Mouse (Mus musculus): ENCODE results near the gene Cep131. TPM values are rescaled to one million over a fixed set of nuclear protein-coding genes. Genes with fewer than 3 reads are reported as not detected.

Cep131 gene
- total and polyA plus RNA-seq, 3 experiments: 2.3 to 20.9 (median 10.2) TPM

DNA sequence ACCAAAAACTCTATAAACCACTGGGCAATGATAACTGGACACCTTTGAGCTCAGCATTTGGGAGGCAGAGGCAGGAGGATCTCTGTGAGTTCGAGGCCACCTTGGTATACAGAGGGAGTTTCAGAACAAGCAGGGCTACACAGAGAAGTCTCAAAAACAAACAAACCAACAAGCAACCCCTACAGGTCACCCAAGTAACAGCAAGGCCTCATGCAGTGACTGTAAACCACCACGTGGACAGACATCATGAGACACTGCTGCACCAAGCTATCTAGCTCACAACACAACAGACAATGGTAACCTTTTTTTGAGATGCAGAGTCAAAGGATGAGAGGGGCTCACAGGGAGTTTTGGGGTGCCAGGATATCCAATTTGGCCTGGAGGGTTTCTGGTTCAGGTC, 40.2 kb upstream of the Cep131 start:
- H3K4me3 ChIP-seq (replicated peaks in 1 of 3; ENCODE audit: low read depth in 2 of 3, low read length in 2 of 3, poor library complexity in 1 of 3): no peak overlapping the region
- no peaks in the 10 kb centered on the region for H3K9me3 ChIP-seq (replicated peaks; ENCODE audit: low read length)
- dilution Hi-C loops (cut with MboI; ENCODE audit: extremely low pct_ligation_motif_present, extremely low pct_unique_long_range_greater_than_20kb, low sequenced_read_pairs): no loop called here
- no peaks in the 10 kb centered on the region for H3K27me3 ChIP-seq (replicated peaks)
- H3K36me3 ChIP-seq (replicated peaks in 1 of 2; ENCODE audit: control insufficient read depth in 1 of 2, insufficient read depth in 1 of 2, low read length in 1 of 2): peaks cover 72 to 92% of the 10 kb centered on the region in 2 experiments
- no peak overlapping the region for H3K4me2 ChIP-seq (ENCODE audit: insufficient read depth, low read depth, poor library complexity, severe bottlenecking)
- no peak overlapping the region for H3K27ac ChIP-seq (ENCODE audit: insufficient read depth, low read depth)
- no peaks in the 10 kb centered on the region for H3K79me2 ChIP-seq (replicated peaks; ENCODE audit: control insufficient read depth, extremely low read depth, insufficient read depth, poor library complexity, severe bottlenecking)
- DNase-seq (ENCODE audit: extremely low read depth): no peak
- in situ Hi-C loops (cut with MboI; ENCODE audit: low pct_ligation_motif_present, low pct_unique_long_range_greater_than_20kb, low sequenced_read_pairs): no loop called here
- no peak for TF ChIP-seq TBP (conservative IDR thresholded peaks at IDR 0.05; ENCODE audit: low read depth, low read length)
- no peak overlapping the region for H3K9ac ChIP-seq (ENCODE audit: insufficient read depth, low read depth)
- peaks cover 0 to 12% of the 10 kb centered on the region in 2 experiments; a peak in 2 of 4 replicates for H3K4me1 ChIP-seq (ENCODE audit: control insufficient read depth in 1 of 2, insufficient read depth in 2 of 2)

DNA sequence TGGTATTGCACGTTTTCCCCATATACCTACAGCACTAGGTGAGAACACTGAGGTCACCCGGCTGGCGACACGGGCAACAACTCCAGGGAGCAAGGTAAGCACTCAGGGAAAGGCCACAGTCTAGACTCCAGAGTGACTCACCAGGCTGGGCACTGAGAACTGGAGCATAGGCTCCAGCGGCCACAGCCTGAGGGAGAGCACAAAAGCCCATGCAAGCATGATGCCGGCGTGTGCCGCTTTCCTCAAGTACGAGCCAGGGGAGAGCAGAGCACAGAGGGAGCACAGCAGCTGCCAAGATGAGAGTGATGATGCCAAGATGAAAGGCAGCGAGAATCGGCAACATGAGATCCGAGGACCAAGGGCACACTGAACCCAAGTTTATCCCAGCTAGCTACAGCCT, 35.5 kb upstream of the Cep131 start:
- Histone ChIP-seq H3K36me3 (replicated peaks in 1 of 2; ENCODE audit: control insufficient read depth in 1 of 2, insufficient read depth in 1 of 2, low read length in 1 of 2) (peaks cover 60 to 95% of the 10 kb centered on the region in 2 experiments), H3K9me3 (replicated peaks; ENCODE audit: low read length) (no peaks in the 10 kb centered on the region), H3K4me2 (ENCODE audit: insufficient read depth, low read depth, poor library complexity, severe bottlenecking) (no peak overlapping the region), H3K27me3 (replicated peaks) (no peaks in the 10 kb centered on the region), H3K27ac (ENCODE audit: insufficient read depth, low read depth) (no peak overlapping the region), H3K4me3 (replicated peaks in 1 of 3; ENCODE audit: low read depth in 2 of 3, low read length in 2 of 3, poor library complexity in 1 of 3) (no peak overlapping the region), H3K9ac (ENCODE audit: insufficient read depth, low read depth) (no peak overlapping the region), H3K79me2 (replicated peaks; ENCODE audit: control insufficient read depth, extremely low read depth, insufficient read depth, poor library complexity, severe bottlenecking) (no peaks in the 10 kb centered on the region), H3K4me1 (ENCODE audit: control insufficient read depth in 1 of 2, insufficient read depth in 2 of 2) (peaks cover 0 to 5% of the 10 kb centered on the region in 2 experiments; a peak in 2 of 4 replicates)
- DNase-seq (ENCODE audit: extremely low read depth): no peak
- TF ChIP-seq MXI1 (IDR thresholded peaks at IDR 0.05; ENCODE audit: low read depth, low read length): no peak
- no peak for TF ChIP-seq ZC3H11A (IDR thresholded peaks at IDR 0.05; ENCODE audit: low read depth, low read length)
- TF ChIP-seq ZMIZ1 (IDR thresholded peaks at IDR 0.05; ENCODE audit: low read depth, low read length): no peak
- TF ChIP-seq MAX (IDR thresholded peaks at IDR 0.05; ENCODE audit: low read length): no peak
- no peak for TF ChIP-seq NELFE (IDR thresholded peaks at IDR 0.05; ENCODE audit: low read depth, low read length)
- no peak for TF ChIP-seq MEF2A (IDR thresholded peaks at IDR 0.05; ENCODE audit: borderline replicate concordance, low read depth, low read length)
- no peak for TF ChIP-seq SMC3 (IDR thresholded peaks at IDR 0.05; ENCODE audit: low read depth, low read length)
- TF ChIP-seq JUN (IDR thresholded peaks at IDR 0.05; ENCODE audit: insufficient read depth, low read depth, low read length): no peak
- TF ChIP-seq RCOR1 (conservative IDR thresholded peaks at IDR 0.05; ENCODE audit: low read depth, low read length): no peak
- TF ChIP-seq USF1 (IDR thresholded peaks at IDR 0.05; ENCODE audit: low read depth, low read length): no peak
- no peak for TF ChIP-seq TBP (conservative IDR thresholded peaks at IDR 0.05; ENCODE audit: low read depth, low read length)
- TF ChIP-seq USF2 (conservative IDR thresholded peaks at IDR 0.05; ENCODE audit: low read depth, low read length): no peak
- TF ChIP-seq ZKSCAN1 (IDR thresholded peaks at IDR 0.05; ENCODE audit: borderline replicate concordance, low read depth, low read length): no peak
- TF ChIP-seq POLR2AphosphoS2 (IDR thresholded peaks at IDR 0.05; ENCODE audit: low read depth, low read length): no peak
- no peak for TF ChIP-seq JUND (conservative IDR thresholded peaks at IDR 0.05; ENCODE audit: low read depth, low read length)
- no peak for TF ChIP-seq KAT2A (IDR thresholded peaks at IDR 0.05; ENCODE audit: insufficient replicate concordance, low read length)
- TF ChIP-seq MAZ (IDR thresholded peaks at IDR 0.05; ENCODE audit: low read depth, low read length): no peak
- dilution Hi-C loops (cut with MboI; ENCODE audit: extremely low pct_ligation_motif_present, extremely low pct_unique_long_range_greater_than_20kb, low sequenced_read_pairs): no loop called here
- in situ Hi-C loops (cut with MboI; ENCODE audit: low pct_ligation_motif_present, low pct_unique_long_range_greater_than_20kb, low sequenced_read_pairs): no loop called here

All from CH12.LX (cell line).